Mouse (Mus musculus) limb, embryonic 13.5 days (tissue): ENCODE measurements around the gene Alkal2. TPM values are rescaled to one million over a fixed set of nuclear protein-coding genes. Genes with fewer than 3 reads are reported as not detected.
A peak's percentile ranks its signal among the peaks of the same experiment; 100 is the strongest.

ENCODE experiments used
- ATAC-seq: fragments of 200-750 bp; cut with Nextera tagmentation; 2 replicates; pipeline ENCODE4 v1.8.0; 2017; ENCODE audit warnings: low read depth, moderate number of reproducible peaks, moderate TSS enrichment; ENCODE audit not compliant: low FRiP score
- H3K27ac ChIP-seq: fragments of 300-500 bp; sonication (generic); 2 replicates; pipeline ENCODE4 v1.5.1; 2015; ENCODE audit warnings: inconsistent platforms, mild to moderate bottlenecking, moderate library complexity
- H3K27me3 ChIP-seq: fragments of 300-500 bp; sonication (generic); 2 replicates; pipeline ENCODE4 v1.6.1; 2015; ENCODE audit warnings: mild to moderate bottlenecking, inconsistent platforms
- H3K36me3 ChIP-seq: fragments of 300-500 bp; sonication (generic); 2 replicates; pipeline ENCODE4 v1.6.1; 2015; ENCODE audit warnings: inconsistent platforms, mild to moderate bottlenecking, moderate library complexity
- H3K4me1 ChIP-seq: fragments of 300-500 bp; sonication (generic); 2 replicates; pipeline ENCODE4 v1.6.1; 2015; ENCODE audit warnings: inconsistent platforms
- H3K4me2 ChIP-seq: fragments of 300-500 bp; sonication (generic); replicated peaks from 2 replicates; pipeline ENCODE4 v1.6.1; 2015; ENCODE audit warnings: inconsistent platforms, mild to moderate bottlenecking, moderate library complexity
- H3K4me3 ChIP-seq: fragments of 300-500 bp; sonication (generic); 2 replicates; pipeline ENCODE4 v1.5.1; 2015; ENCODE audit warnings: moderate library complexity, mild to moderate bottlenecking, inconsistent platforms
- H3K9ac ChIP-seq: fragments of 300-500 bp; sonication (generic); 2 replicates; pipeline ENCODE4 v1.6.1; 2015; ENCODE audit warnings: mild to moderate bottlenecking, inconsistent platforms
- H3K9me3 ChIP-seq: fragments of 300-500 bp; sonication (generic); 2 replicates; pipeline ENCODE4 v1.6.1; 2016; ENCODE audit warnings: inconsistent platforms
- WGBS: fragments of 180-500 bp; shearing (Covaris S2); methylation state at CpG from one replicate; pipeline ENCODE4 v1.1.7; 2015; 5-methylcytosine and 5-hydroxymethylcytosine counted together
- polyA plus RNA-seq: library from polyadenylated mRNA; unstranded; fragments of >200 nt; fragmentation: Nextera tagmentation; extraction: Ambion mirVana; gene quantifications from 2 replicates; pipeline ENCODE4 v1.2.1, GENCODE M21; 2015

Gene Alkal2
- polyA plus RNA-seq, 1 experiment from 2014 or later: 3.6 TPM

DNA sequence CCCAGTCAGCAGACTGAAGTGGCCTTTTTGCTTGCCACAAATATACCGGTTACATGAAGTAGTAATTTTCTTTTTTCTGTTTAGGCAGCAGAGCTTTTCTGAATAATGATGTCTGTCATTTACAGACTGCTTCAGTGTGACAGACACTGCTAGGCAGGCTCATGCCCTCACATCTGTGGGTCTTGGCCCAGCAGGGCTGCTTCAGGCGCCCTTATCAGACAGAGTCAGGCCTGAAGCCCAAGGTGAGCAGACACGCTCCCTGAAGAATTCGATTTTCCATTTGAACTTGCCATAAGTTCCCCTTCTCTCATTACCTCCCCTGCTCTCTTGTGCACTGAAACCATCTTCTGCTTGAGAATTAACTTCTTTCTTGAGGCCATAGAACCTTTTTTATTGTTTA is 3.9 kb downstream of the Alkal2 start:
- no peak overlapping the region for H3K9ac ChIP-seq
- no peaks in the 10 kb centered on the region for H3K36me3 ChIP-seq
- no peak overlapping the region for H3K4me2 ChIP-seq
- H3K27ac ChIP-seq: no peak overlapping the region
- peaks cover 47% of the 10 kb centered on the region for H3K27me3 ChIP-seq
- no peak overlapping the region for H3K4me3 ChIP-seq
- ATAC-seq: no peak
- no peaks in the 10 kb centered on the region for H3K9me3 ChIP-seq
- 91% methylated on average over 4 of the region's 4 CpGs for WGBS
- H3K4me1 ChIP-seq: peaks cover 14% of the 10 kb centered on the region

DNA sequence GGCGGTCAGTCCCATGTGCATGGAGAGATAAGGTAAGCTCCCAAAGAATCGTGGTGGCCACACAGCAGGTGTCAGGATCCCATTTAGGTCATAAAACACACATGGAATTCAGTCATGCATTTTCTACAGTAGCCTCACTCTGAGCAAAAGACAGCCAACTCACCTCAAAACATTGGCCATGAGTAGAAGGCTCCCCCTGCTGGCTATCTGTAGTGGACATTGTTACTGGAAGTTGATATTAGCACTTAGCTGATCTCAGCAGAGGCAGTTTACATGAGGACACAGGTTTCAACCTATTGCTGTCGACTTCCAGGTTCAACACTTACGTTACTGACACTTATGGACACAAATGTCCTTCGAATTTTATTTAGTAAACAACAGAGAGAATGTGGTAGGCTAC is 5.9 kb downstream of the Alkal2 start:
- Histone ChIP-seq H3K4me3 (no peak overlapping the region), H3K27ac (no peak overlapping the region), H3K36me3 (peaks cover 10% of the 10 kb centered on the region), H3K27me3 (peaks cover 26% of the 10 kb centered on the region), H3K4me2 (no peak overlapping the region), H3K4me1 (no peaks in the 10 kb centered on the region), H3K9ac (no peak overlapping the region), H3K9me3 (no peaks in the 10 kb centered on the region)
- ATAC-seq: peak; percentile 57
- 34% methylated on average over 5 of the region's 5 CpGs for WGBS

DNA sequence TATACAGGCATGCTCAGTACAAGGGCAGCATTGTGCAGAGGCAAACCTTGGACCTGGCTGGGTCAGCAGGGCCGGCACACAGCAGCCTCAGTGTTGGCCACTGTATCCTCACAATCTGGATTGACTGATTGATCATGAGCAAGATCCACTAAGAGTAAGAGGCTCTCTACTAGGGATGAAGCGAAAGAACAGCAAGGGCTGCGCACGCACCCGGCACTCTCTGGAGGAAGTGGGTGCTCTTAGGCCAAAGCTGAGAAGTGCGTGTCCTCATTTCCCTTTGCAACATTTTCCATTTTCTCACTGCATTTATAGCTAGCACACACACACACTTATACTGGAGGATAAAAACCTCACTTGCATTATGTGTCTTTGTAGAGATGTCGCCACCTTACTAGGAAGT is 7.3 kb downstream of the Alkal2 start:
- Histone ChIP-seq H3K9ac (no peak overlapping the region), H3K36me3 (peaks cover 16% of the 10 kb centered on the region), H3K9me3 (no peaks in the 10 kb centered on the region), H3K4me2 (no peak overlapping the region), H3K27ac (no peak overlapping the region), H3K4me3 (no peak overlapping the region), H3K27me3 (peaks cover 13% of the 10 kb centered on the region), H3K4me1 (no peaks in the 10 kb centered on the region)
- no peak for ATAC-seq
- 83% methylated on average over 7 of the region's 7 CpGs for WGBS

DNA sequence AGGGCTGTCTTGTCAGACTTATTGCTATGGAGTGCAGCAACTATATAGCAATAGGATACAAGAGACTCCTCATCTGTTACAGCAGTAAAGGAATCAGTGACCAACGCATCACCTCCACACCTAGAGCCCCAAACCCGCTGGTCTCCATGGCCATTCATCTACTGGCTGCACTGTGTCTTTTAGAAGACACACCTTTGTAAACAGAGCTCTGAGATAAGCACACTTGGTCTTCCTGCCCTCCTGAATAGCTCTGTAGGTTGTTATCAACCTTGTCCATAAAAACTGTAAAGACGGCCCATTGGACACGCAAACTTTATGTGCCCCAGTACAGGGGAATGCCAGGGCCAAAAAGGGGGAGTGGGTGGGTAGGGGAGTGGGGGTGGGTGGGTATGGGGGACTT is 12.9 kb downstream of the Alkal2 start:
- Histone ChIP-seq H3K27ac (no peak overlapping the region), H3K27me3 (no peaks in the 10 kb centered on the region), H3K4me2 (no peak overlapping the region), H3K4me1 (no peaks in the 10 kb centered on the region), H3K4me3 (no peak overlapping the region), H3K36me3 (peaks cover 33% of the 10 kb centered on the region), H3K9ac (no peak overlapping the region), H3K9me3 (no peaks in the 10 kb centered on the region)
- no peak for ATAC-seq
- WGBS: 89% methylated on average over 4 of the region's 4 CpGs

DNA sequence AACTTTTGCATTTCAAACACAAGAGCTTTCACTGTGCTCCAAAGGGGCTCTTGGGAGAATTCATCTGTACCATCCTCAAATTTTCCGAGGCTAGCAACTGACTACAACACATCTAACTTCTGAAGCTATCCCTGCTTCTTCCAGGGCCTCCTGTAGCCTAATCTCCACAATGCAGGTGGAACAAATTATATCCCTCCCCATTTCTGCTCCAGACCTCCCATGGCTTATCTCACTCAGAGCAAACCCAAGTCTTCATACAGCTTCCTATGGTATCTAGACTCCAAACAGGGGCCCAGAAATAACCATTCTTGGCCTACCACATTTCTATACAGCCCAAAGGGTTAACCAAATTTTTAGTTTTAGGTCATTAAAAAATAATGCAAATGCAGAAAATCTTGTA is 24.5 kb downstream of the Alkal2 start:
- ATAC-seq: no peak
- 91% methylated on average over 1 of the region's 1 CpGs for WGBS
- H3K4me3 ChIP-seq: no peak overlapping the region

DNA sequence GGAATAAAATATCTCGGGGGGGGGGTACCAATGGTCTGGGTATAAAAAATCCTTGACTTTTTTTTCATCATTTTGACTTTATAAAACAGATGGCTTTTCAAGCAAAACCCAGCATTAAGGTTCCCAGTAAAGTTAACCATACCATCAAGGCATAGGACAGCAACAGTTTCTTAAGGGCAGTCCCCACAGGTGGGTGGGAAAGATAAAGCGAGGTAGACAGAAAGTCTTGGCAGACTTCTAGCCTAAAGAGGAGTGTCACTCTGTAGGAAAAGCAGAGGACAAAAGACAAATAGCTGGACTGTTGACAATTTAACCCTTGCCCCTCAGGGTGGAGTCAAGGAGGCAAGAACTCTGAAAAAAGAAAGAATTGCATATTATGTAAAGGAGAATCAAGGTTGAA is 25.8 kb downstream of the Alkal2 start:
- H3K4me3 ChIP-seq: no peak overlapping the region
- H3K27me3 ChIP-seq: no peaks in the 10 kb centered on the region
- no peaks in the 10 kb centered on the region for H3K9me3 ChIP-seq
- no peak overlapping the region for H3K9ac ChIP-seq
- peaks cover 7% of the 10 kb centered on the region; the same call in 1 of the 2 replicates for H3K36me3 ChIP-seq
- no peak overlapping the region for H3K27ac ChIP-seq
- ATAC-seq: no peak
- peaks cover 22% of the 10 kb centered on the region for H3K4me1 ChIP-seq
- 85% methylated on average over 2 of the region's 2 CpGs for WGBS
- peak overlapping the region; percentile 93; the same call in 1 of the 2 replicates for H3K4me2 ChIP-seq

More for the DNA sequence above, 24.5 kb downstream of the Alkal2 start:
- Histone ChIP-seq H3K27ac (no peak overlapping the region), H3K4me2 (no peak overlapping the region), H3K36me3 (peaks cover 17% of the 10 kb centered on the region), H3K27me3 (no peaks in the 10 kb centered on the region), H3K9ac (no peak overlapping the region), H3K4me1 (peaks cover 22% of the 10 kb centered on the region), H3K9me3 (no peaks in the 10 kb centered on the region)

DNA sequence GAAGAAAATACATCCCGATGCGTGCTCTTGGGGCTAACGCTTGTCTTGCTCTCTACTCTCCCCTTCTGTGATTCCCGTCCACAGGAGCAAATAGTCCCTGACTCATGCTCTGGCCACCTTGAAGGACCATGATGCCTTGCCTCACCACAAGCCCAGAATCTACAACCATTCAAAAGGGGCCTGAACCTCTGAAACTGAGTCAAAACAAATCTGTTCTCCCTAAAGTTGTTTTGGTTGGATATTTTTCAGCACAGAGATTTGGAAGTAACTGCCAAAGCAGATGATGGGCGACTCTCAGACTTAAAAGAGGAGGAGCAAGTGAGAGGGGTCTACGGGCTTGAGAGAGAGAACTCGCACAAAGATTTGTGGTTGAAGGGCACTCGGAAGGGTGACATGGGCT is 26.7 kb downstream of the Alkal2 start:
- Histone ChIP-seq H3K4me3 (peak overlapping the region; percentile 69), H3K4me1 (peaks cover 22% of the 10 kb centered on the region), H3K27ac (peak overlapping the region; percentile 11; the same call in 1 of the 2 replicates), H3K4me2 (peak overlapping the region; percentile 93), H3K9me3 (no peaks in the 10 kb centered on the region), H3K27me3 (no peaks in the 10 kb centered on the region), H3K36me3 (peaks cover 7% of the 10 kb centered on the region; the same call in 1 of the 2 replicates), H3K9ac (peak overlapping the region; percentile 85)
- 17% methylated on average over 8 of the region's 8 CpGs for WGBS
- ATAC-seq: no peak

DNA sequence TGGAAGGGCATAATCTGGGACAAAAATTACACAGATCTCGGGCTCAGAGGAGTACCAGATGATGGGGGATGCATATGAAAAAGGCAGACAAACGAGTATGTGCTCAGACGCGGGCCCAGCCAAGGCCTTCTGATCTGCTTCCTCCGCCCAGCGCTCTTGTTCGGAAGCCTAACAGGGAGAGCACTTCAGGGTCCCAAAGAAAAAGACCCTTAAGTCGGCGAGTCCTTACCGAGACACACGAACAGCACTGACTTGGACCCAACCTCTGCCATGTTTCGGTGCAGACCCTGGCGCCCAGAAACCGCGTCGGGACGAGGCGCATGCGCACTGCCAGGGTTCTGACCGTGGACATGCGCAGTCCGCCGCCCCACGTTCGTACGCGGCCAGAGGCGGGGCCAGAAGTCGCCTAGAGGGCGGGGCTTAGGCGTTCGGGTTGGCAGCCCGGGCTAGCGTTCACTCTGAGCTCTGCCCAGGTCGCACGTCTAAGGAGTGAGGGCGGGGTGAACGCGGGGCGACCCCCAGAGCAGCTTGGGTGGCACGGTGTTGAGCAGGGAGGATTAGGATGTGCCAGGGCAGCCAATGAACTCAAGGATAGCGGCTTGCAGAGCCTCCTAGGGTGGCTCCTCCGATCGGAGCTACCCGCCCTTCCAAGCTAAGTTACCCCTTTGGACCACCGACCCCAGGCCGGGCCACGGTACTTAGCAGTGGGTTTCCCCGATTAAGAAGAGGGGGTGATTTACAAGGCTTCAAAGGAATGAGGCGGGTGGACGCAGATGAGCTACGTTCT is 27.3 kb downstream of the Alkal2 start, which contains the start of the genes Acp1 and Sh3yl1:
Gene Acp1, minus strand, starts transcription at position 329 of the 787 bp plus-strand sequence.
Gene Sh3yl1, plus strand, starts transcription at position 408 of the 787 bp plus-strand sequence.
- peak within 1 kb of the TSS; percentile 11; the same call in 1 of the 2 replicates for H3K27ac ChIP-seq
- H3K9me3 ChIP-seq: no peaks in the 10 kb centered on the region
- H3K9ac ChIP-seq: peak within 1 kb of the TSS; percentile 85
- peak within 1 kb of the TSS; percentile 93 for H3K4me2 ChIP-seq
- H3K36me3 ChIP-seq: peaks cover 7% of the 10 kb centered on the region; the same call in 1 of the 2 replicates
- ATAC-seq: peak; percentile 98
- H3K4me1 ChIP-seq: peaks cover 22% of the 10 kb centered on the region
- peak within 1 kb of the TSS; percentile 69 for H3K4me3 ChIP-seq
- under 1% methylated on average over 52 of the region's 52 CpGs for WGBS
- H3K27me3 ChIP-seq: no peaks in the 10 kb centered on the region

DNA sequence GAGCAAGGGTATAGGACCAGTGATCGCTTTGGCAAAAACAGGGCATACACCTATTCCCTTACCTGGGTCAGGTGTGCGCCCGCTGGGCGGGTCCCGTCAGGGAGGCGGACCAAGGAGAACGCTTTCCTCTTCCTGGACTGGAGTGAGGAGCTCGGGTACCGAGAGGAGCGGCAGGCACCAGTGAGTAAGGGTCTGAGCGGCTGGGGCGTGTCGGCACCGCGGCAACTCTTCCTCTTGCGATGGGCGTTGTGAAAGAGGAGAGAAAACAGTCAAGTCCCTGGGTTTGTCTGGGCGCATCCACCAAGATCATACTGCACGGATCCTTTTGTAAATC is 27.9 kb downstream of the Alkal2 start:
- WGBS: under 1% methylated on average over 19 of the region's 19 CpGs
- Histone ChIP-seq H3K36me3 (peaks cover 7% of the 10 kb centered on the region; the same call in 1 of the 2 replicates), H3K4me3 (peak overlapping the region; percentile 69), H3K4me2 (peak overlapping the region; percentile 93), H3K27me3 (no peaks in the 10 kb centered on the region), H3K9me3 (no peaks in the 10 kb centered on the region), H3K4me1 (peaks cover 22% of the 10 kb centered on the region), H3K27ac (no peak overlapping the region), H3K9ac (peak overlapping the region; percentile 85)
- peak; percentile 62; the same call in 1 of the 2 replicates for ATAC-seq

DNA sequence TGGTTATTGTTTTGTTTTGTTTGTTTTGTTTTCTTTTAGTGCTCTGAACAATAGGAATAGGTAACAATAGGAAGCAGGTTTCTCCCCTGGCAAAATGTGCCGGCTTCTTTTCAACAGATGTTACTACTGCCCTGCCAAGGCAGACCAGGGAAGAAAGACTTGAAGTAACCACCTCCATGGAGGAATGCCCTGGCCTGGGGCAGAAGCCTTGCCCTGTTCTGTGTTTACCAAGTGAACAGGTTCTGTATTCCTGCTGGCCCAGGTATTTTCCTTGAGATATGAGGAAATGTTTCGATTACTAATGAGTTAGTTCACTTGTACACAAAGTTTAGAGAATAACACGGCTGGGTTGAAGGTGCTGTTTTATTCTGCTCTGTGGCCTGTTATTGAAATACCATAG is 28.7 kb downstream of the Alkal2 start:
- H3K9ac ChIP-seq: no peak overlapping the region
- H3K27me3 ChIP-seq: no peaks in the 10 kb centered on the region
- H3K4me2 ChIP-seq: peak overlapping the region; percentile 93
- peak overlapping the region; percentile 69 for H3K4me3 ChIP-seq
- no peak overlapping the region for H3K27ac ChIP-seq
- WGBS: 70% methylated on average over 3 of the region's 3 CpGs
- H3K36me3 ChIP-seq: peaks cover 7% of the 10 kb centered on the region; the same call in 1 of the 2 replicates
- no peaks in the 10 kb centered on the region for H3K9me3 ChIP-seq
- H3K4me1 ChIP-seq: peaks cover 22% of the 10 kb centered on the region
- ATAC-seq: no peak

DNA sequence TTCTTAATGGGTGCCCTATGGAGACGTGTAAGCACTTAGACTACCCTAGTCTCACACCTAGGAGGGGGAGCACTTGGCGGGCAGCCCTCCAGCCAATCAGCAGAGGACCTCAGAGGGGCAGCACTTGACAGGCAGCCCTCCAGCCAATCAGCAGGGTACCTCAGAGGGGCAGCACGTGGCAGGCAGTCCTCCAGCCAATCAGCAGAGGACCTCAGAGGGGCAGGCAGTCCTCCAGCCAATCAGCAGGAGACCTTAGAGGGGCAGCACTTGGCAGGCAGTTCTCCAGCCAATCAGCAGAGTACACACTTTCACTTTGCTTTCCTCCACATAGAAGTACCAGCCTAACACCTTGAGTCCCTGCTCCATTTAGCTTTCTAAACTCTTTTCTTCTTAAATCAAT is 38.3 kb downstream of the Alkal2 start:
- Histone ChIP-seq H3K27ac (no peak overlapping the region), H3K4me2 (no peak overlapping the region), H3K4me1 (no peaks in the 10 kb centered on the region), H3K9ac (no peak overlapping the region), H3K4me3 (no peak overlapping the region), H3K27me3 (no peaks in the 10 kb centered on the region), H3K36me3 (peaks cover 4% of the 10 kb centered on the region), H3K9me3 (no peaks in the 10 kb centered on the region)
- no peak for ATAC-seq
- WGBS: 81% methylated on average over 3 of the region's 3 CpGs

DNA sequence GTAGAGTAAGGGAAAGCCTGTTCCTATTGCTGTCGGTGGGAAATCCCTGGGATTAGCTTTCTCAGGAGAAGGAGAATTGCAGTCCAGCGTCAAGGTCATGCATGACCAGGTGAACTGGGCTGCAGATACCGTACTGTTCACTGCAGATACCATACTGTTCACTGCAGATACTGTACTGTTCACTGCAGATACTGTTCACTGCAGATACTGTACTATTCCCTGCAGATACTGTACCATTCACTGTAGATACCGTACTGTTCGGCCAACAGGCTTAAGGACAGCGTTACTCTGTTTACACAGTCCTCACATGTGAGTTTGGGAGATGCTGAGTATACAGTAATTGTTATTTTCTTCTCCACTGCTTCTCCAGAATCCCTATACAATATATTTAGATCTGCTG is 44.1 kb downstream of the Alkal2 start:
- no peak for ATAC-seq
- WGBS: 84% methylated on average over 6 of the region's 6 CpGs
- no peak overlapping the region for H3K4me2 ChIP-seq
- no peak overlapping the region for H3K27ac ChIP-seq
- H3K4me3 ChIP-seq: no peak overlapping the region
- no peak overlapping the region for H3K9ac ChIP-seq
- H3K27me3 ChIP-seq: no peaks in the 10 kb centered on the region
- no peaks in the 10 kb centered on the region; the same call in 1 of the 2 replicates for H3K36me3 ChIP-seq
- H3K4me1 ChIP-seq: no peaks in the 10 kb centered on the region
- H3K9me3 ChIP-seq: no peaks in the 10 kb centered on the region
